Mouse (Mus musculus): ENCODE results near the gene Pkn3.
"Not testable (repeated sequence)": the region's sequence is repeated elsewhere in the genome, so short reads cannot be mapped to it uniquely, and the experiment has no call there.

Pkn3 gene

DNA sequence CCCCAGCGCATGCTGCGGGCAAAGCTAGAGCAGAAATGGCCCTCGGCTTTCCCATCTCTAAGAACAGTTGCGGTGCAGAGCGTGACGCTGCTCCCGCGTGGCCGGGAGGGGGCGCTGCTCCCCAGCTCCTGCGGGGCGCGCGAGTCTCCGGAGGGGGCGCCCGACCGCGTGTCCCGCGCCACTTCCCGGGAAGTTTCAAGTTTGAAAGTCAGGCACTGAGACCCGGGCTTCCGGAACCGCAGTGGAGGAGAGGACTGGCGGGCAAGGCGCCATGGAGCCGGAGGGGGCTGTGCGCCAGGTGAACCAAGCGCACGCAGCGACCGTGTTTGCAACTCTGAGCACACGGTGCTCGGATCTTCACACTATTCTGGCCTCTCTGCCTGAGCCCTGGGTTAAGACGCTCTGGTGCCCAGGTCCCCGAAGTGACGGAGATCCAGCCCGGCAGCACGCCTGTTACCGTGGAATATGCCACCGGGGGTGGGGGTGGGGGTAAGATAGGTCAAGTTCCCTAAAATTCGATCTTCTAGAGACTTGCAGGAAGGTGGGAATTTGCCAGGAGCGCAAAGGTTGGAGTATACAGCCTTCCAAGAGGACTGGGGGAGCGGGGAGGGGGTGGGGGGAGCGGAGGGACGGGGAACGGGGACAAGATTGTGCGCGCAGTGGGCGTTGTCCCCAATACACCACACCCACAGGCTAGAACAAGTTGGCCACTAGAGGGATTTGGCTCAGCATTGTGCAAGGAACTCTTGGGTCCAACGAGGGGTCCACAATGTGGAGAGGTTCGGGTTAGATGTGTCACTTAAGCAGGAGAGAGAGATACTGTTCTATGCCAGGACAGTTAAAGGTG is at the start of gene Pkn3:
Pkn3 (plus strand) TSS at position 183 of the 847 bp plus-strand sequence.
- DNase-seq (ENCODE audit: low read depth, low spot score), result no peak

DNA sequence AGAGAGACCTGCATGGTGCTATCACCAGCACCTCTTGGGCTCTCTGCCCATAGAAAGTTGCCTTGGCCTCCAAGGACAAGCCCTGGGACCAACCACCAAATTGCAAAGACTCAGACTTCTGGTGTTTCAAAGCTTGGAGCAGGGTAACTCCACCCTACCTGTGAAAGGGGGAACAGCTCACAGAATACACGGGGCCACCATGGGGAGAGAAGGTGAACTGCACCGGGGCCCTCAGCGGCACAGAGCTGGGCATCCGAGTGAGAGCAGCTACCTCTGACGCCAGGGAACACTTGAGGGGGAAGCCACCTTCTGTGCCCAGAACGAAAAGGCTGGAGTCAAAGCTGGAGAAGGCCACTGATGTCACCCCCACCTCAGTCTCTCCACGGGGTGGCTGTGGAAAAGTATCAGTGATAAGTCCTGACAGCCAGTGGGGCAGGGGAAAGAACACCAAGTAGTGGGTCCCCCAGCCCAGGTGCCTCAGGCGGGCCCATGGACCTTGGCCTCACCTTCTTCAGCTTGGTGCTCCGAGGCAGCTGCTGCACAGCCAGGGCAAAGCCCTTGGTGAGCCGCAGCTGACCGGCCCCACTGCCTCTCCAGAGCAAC is 45.1 kb upstream of the Pkn3 start:
- no peak for DNase-seq (ENCODE audit: low read depth, low spot score)

DNA sequence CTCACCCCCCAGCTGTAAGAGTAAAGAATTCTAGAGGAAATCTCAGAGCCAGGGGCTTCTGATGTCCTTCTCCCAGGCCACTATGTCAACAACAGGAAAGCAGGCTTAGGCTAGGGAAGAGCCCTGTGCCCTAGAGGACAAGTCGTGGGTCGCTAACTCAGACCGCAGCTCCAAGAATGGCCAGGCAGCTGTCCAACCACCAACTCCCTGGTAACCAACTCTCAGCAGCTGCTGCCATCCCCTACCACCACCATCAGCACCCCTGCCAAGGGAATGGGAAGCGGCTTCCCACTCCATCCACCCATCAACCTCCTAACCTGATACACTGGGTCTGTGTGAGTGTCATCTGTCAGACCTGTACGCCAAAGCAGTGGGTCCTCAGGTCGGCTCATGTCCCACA is 44.5 kb upstream of the Pkn3 start:
- DNase-seq (ENCODE audit: low read depth, low spot score), result no peak

DNA sequence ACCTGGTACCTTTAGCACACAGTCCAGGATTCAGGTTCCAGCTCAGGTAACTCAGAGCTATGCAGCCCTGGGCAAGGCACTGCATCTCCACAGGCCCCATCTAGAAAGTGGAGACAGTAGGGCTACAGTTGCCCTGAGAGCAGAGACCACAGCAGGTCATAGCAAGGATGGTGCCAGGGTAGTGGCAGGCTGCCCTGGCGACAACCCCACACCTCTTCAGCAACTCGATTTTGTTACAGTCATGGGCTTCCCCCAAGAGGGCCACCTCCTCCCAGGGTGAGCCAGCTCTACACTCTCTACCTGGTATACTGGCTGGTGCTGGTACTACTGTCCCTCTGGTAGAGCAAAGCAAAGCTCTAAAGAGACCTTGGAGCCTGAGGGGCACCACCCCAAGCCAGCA is 39.7 kb upstream of the Pkn3 start:
- DNase-seq (ENCODE audit: low read depth, low spot score), result no peak

DNA sequence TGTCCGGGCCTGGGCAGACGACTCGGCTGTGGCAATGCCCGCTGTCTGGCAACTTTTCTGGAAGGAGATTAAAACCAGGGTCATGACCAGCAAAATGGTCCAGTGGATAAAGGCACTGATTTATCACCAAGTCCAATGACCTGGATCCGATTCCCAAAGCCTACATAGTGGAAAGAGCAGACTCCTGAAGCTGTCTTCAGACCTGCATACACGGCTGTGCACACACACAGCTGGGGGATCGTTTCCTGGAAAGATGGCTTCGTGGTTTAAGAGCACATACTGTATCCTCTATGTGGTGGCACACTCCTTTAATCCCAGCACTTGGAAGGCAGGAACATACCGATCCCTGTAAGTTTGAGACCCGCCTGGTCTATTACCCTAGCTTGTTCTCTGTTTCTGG is 39.1 kb upstream of the Pkn3 start:
- no peak for DNase-seq (ENCODE audit: low read depth, low spot score)

DNA sequence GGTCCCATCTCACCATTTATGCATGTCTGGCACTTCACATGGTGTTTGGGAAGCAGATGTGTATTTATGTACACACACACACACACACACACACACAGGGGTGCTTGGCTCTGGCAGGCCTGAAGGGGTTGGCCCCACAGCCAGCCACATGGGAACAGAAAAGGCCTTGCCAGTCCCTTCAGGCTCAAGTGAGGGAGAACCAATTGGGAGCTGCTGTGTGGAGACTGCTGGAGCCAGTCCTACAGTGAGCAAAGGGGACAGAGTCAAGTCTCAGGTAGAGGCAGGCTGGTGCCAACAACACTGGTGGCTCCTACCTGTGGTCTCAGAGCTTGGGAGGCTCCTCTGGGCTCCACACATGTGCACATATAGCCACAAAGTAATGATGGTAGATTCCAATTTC is 37.8 kb upstream of the Pkn3 start:
- no peak for DNase-seq (ENCODE audit: low read depth, low spot score)

DNA sequence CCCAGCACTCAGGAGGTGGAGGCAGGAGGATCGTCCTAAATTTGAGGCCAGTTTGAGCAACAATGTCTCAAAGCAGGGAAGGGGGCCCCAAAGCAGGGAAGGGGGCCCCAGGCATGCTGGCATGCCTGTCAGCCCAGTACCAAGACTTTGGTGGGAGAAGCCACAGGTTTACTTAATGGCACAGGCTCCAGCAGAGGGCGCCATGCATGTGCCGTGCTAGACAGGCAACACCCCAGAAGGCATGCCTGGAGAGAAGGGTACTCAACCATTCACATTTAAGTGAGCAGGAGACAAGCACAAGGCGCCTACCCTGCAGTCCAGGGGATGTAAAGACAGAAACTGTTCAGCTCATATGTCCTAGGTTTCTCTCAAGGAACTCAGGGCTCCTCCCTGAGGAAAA is 35.0 kb upstream of the Pkn3 start:
- no peak for DNase-seq (ENCODE audit: low read depth, low spot score)

DNA sequence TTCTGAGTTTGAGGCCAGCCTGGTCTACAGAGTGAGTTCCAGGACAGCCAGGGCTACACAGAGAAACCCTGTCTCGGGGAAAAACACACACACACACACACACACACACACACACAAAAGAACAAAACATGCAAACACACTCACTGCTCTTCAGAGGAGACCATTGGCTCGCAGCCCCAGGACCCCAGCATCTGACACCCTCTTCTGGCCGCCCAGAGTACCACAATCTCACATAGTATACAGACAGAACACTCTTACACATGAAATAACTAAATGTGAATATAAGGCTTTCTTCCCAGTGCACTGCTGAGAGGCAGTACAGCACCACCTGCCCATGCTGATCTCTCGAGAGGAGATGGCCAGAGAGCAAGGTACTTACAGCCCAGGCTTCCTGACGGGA is 32.9 kb upstream of the Pkn3 start:
- no peak for DNase-seq (ENCODE audit: low read depth, low spot score)

DNA sequence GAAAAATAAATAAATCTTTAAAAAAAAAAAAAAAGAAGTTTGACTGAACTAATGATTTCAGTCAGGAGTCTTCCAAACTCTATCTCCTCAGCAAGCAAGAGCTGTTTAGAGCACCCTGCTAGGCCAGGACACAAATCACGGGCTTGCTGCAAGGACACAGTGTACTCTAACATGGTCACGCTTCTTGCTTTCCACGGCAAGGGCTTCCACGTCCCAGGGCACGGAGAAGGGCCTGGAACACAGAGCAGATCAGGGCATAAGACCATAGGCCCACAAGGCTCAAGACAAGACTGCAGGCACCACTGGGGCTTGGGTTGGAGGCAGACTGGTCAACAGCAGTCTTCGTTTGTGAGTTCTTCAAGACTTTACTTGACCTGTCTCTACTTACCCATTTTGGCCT is 30.4 kb upstream of the Pkn3 start:
- DNase-seq (ENCODE audit: low read depth, low spot score), result no peak

DNA sequence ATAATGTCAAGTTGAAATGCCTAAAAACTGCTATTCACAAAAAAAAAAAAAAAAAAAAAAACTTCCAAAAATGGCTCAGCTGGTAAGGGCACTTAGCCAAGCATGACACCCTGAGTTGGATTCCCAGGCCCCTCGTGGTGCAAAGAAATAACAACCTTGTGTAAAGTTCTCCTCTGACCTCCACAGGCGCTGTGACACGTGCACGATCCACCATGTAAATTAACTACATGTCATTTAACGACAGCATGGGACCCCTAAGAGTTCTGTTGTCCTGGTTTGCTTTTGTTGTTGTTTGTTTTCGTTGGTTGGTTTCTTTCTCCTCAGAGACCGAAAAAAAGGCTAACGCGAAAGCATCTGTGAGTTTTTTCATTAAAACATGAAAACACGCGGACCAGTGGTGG is 29.4 kb upstream of the Pkn3 start:
- DNase-seq (ENCODE audit: low read depth, low spot score), result no peak

DNA sequence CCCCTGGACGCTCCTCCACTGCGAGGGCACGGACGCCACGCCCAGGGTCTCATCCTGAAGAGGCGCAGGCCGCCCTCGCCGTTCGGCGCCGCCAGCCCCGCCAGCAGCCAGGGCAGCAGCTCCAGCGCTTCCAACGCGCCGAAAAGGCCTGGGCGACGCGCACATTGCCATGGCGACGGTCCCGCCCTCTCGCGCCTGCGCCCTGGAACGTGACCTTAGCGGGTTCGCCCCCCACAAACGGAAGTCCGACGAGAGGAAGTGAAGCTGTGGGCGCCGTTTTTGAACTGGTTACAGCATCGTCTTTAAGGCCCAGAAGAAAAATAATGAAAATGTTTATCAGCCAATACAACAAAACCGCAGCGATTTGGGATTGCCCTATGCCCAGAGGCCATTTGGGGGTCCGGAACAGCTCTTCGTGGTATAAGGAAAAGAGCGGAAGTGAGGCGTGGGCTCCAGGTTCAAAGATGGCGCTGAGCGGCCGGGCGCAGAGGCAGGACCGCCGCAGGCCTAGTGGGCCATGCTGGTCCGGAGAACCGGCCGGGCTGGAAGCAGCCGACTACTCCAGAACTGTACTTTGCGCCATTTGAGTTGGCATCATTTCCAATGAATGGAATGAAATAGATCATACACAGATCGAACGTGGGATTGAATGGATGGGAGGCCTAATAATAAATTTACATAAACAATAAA is 28.6 kb upstream of the Pkn3 start, which contains the start of gene Wdr34:
Wdr34 (minus strand) TSS at position 183 of the 690 bp plus-strand sequence.
- DNase-seq (ENCODE audit: low read depth, low spot score), result peak; percentile 89

DNA sequence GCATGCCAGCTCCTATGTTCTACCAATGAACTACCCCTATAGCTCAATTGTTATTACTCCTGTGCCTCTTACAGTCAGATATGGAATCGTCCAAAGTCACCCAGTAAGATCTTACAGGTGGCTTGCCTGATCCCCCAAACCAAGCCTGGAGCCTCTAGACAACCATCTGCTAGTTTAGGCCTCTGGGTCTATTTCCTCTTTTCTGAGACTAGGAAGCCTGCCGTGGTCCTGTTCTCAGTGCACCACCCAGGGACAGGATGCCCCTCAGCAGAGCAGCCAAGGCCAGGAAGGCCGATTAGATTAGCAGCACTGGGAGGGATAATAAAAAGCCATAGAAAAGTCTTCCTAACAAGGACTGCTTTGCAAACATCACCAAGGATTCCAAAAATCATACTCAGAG is 27.7 kb upstream of the Pkn3 start:
- DNase-seq (ENCODE audit: low read depth, low spot score), result no peak

DNA sequence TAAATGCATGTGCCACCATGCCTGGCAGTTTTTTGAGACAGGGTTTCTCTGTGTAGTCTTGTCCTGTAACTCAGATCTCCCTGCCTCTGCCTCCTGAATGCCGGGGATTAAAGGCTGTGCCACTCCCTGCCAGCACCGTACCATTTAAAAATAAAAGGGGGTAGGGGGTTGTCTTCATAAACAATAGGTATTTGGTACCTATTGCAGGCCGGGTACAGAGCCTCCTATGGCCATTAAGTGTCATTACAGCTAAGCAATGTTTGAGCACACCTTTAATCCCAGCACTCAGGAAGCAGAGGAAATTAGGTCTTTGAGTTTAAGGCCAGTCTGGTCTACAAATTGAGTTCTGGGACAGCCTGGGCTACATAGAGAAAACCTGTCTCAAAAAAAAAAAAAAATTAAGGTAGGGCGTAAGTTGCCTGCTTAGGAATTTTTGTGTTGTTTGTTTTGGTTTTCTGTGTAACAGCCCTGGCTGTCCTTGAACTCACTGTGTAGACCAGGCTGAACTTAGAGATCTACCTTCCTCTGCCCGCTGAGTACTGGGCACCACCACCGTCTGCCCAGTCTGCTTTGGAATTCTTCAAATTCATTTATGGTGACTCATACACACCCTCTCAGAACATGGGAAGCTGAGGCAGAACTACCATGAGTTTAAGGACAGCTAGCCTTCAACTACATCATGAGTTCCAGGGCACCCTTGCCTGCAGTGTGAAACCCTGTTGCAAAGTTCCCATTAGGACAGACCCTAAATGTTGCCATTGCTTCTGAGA is 25.3 kb upstream of the Pkn3 start:
- no peak for DNase-seq (ENCODE audit: low read depth, low spot score)

DNA sequence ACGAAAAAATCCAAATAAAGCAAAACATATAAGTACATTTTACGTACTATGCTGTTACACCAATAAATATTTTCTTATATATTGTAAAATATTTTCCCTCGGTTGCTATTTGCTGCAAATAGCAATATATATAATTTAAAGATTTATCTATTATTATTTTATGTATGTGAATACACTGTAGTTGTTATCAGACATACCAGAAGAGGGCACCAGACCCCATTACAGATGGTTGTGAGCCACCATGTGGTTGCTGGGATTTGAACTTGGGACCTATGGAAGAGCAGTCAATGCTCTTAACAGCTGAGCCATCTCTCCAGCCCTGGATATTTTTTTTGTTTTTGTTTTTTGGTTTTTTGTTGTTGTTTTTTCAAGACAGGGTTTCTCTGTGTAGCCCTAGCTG is 22.2 kb upstream of the Pkn3 start:
- not testable (repeated sequence) for DNase-seq (ENCODE audit: low read depth, low spot score)

DNA sequence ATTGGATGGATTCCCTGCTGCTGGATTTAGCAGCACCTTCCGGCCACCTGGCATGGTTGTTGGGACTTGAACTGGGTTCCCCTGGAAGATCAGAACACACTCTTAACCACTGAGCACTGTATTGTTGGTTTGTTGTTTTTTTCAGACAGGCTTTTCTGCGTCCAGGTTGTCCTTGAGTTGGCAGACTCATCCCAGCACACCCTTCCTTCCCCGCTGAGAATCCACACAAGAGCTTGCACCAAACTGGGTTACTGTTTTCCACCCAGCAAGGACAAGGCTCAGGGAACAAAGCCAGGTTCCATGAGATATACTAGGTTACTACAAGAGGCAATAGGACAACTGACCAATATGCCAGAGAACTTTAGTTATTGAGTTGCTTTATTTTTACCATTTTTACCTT is 20.7 kb upstream of the Pkn3 start:
- no peak for DNase-seq (ENCODE audit: low read depth, low spot score)

DNA sequence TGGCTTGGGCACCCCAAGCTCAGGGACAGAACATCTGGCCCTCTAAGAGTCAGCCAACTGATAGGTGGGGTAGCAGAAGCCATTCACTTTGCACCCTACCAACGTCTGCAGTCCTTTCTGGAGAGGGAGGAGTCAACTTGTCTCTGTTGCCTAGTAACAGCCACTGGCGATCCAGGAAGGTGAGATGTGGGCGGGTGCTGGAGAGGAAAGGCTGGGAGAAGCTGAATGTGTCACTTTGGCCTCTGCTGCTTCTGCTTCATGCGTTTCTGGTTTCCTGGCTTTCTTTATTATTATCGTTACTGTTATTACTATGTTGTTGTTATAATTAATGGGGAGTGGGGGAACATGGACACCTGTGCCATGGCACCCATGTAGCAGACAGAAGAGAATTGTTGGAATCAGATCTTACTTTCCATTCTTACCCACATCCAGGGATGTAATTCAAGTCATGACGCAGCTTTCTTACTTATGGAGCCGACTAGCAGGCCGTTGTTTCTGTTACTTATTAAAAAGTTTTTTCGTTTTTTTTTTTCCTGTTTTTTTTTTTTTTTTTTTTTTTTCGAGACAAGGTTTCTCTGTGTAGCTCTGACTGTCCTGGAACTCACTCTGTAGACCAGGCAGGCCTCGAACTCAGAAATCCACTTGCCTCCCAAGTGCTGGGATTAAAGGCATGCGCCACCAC is 20.1 kb upstream of the Pkn3 start, which contains the start of gene Set:
Set (plus strand) TSS at position 156 of the 682 bp plus-strand sequence.
- DNase-seq (ENCODE audit: low read depth, low spot score), result no peak

DNA sequence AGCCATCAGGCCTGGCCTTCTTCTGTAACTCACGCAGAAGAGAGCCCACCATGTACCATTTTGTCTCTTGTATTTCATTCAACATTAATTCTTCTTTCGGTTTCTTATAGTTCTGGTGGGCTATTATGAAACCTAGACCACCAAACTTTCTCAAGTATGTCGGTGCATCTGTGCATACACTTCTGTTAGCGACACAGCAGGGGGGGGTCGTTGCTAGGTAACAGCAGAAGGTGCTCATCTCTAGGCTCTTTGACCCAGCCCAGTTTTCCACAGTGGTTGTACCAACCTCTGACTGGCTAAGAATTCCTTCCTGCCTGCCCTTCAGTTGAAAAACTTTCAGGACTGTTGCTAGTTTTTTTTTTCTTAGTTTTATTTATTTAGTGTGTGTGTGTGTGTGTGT is 19.1 kb upstream of the Pkn3 start:
- DNase-seq (ENCODE audit: low read depth, low spot score), result no peak

DNA sequence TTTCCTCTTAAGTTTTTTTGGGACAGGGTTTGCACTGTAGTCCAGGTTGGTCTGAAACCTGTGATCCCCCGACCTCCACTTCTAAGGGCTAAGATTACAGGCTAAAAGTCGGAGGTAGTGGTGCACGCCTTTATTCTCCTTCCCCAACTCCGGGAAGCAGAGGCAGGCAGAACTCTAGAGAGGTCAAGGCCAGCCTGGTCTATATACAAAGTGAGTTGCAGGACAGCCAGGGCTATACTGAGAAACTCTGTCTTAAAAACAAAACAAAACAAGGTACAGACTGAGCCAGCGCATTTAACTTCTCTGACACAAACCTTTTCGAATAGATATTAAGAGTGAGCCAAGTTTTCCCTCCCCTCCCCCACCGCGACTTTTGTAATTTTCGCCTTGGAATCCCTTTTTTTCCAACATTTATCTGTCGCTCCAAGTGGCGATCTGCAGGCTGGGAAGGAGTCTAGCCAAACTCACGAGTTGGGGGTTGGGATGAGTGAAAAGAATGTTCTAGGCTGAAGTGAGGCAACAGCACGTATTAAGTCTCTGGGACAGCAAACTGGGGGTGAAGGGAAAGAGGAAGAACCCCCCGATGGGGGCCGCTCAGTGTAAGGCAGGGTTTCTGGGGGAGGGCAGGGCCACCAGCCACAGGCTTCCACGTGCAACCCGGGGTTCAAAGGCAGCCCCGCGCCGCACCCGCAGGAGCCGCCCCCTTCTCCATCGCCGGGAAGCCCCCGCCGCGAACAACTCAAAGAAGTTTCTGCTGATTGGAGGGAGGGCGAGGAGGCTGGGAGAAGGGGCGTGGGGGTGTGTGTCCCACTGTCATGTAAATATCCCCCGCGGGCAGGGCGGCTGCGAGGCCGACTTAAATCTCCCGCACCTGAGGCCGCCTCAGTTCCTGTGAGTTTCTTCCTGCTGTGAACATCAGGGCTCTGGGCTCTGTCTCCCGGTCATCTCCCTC is 16.0 kb upstream of the Pkn3 start:
- no peak for DNase-seq (ENCODE audit: low read depth, low spot score)

DNA sequence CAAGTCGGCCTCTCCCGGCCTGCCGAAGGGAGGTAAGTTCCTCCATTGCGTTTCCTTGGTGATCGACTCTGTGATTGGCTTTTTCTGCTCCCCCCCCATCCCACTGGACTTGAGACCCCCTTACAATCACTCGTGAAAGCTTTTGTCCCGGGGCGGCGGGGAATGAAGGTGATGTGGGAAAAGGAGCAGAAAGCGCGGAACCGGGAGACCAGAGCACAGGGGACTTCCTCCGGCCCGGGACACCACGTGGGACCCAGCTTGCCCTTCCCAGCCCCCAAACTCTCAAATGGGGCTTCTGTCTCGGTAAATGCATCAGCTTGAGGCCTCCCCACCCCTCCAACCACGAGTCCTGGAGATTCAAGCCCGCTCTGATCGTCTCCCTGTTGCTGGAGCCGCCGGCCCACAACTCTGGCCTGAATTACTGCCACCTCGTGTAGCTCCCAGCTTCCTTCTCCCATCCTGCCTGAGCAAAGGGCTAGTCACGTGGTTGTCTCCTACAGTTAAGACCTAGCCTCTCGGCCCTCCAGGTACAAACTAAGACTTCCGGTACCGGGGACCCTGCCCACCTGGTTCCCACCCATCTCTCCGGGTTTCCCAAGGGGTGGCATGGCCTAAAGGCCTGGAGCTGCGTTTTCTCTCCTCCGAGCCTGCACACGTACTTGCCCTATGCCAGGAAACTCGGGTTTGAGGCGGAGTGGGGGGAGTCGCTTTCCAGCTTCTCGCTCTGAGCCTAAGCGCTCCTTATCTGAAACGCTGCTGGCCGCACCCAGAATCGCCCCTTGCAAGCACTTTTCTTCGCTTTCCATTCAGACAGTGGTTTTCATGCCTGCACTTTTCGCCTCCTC is 15.0 kb upstream of the Pkn3 start:
- peak; percentile 50 for DNase-seq (ENCODE audit: low read depth, low spot score)
